Mouse (Mus musculus): ENCODE data around the gene Zfp318.

Gene Zfp318

GRCm38 (mm10) chr17:46383294-46384060 lies at the start of gene Zfp318:
Zfp318 (plus strand) TSS chr17:46383731.
- peak; percentile 94 to 95 for DNase-seq (ENCODE audit: low read depth in 2 of 2, low spot score in 2 of 2)

GRCm38 (mm10) chr17:46336475-46336874 lies 47.1 kb upstream of the Zfp318 start:
- peak in 1 of 2 experiments; percentile 4 for DNase-seq (ENCODE audit: low read depth in 2 of 2, low spot score in 2 of 2)

GRCm38 (mm10) chr17:46341208-46341607 lies 42.3 kb upstream of the Zfp318 start:
- DNase-seq (ENCODE audit: low read depth in 2 of 2, low spot score in 2 of 2): no peak

- DNase-seq (ENCODE audit: low read depth in 2 of 2, low spot score in 2 of 2): no peak
These were observed 32.4 kb upstream of the Zfp318 start for GRCm38 (mm10) chr17:46351026-46351700.

- DNase-seq (ENCODE audit: low read depth in 2 of 2, low spot score in 2 of 2): peak; percentile 47 to 64
These were observed 11.7 kb upstream of the Zfp318 start for GRCm38 (mm10) chr17:46371783-46372182.

GRCm38 (mm10) chr17:46378564-46378963 lies 5.0 kb upstream of the Zfp318 start:
- DNase-seq (ENCODE audit: low read depth in 2 of 2, low spot score in 2 of 2): no peak

- DNase-seq (ENCODE audit: low read depth in 2 of 2, low spot score in 2 of 2): peak; percentile 10 to 19
These were observed 700 bp downstream of the Zfp318 start for GRCm38 (mm10) chr17:46384061-46384801.

GRCm38 (mm10) chr17:46388200-46388599 lies 4.7 kb downstream of the Zfp318 start:
- no peak for DNase-seq (ENCODE audit: low read depth in 2 of 2, low spot score in 2 of 2)

GRCm38 (mm10) chr17:46393012-46393411 lies 9.5 kb downstream of the Zfp318 start:
- peak; percentile 15 to 38 for DNase-seq (ENCODE audit: low read depth in 2 of 2, low spot score in 2 of 2)

- no peak for DNase-seq (ENCODE audit: low read depth in 2 of 2, low spot score in 2 of 2)
These were observed 11.1 kb downstream of the Zfp318 start for GRCm38 (mm10) chr17:46394631-46395030.

- no peak for DNase-seq (ENCODE audit: low read depth in 2 of 2, low spot score in 2 of 2)
These were observed 24.9 kb downstream of the Zfp318 start for GRCm38 (mm10) chr17:46408478-46408877.

- DNase-seq (ENCODE audit: low read depth in 2 of 2, low spot score in 2 of 2): no peak
These were observed 35.1 kb downstream of the Zfp318 start for GRCm38 (mm10) chr17:46418628-46419027.

GRCm38 (mm10) chr17:46419717-46420116 lies 36.2 kb downstream of the Zfp318 start:
- DNase-seq (ENCODE audit: low read depth in 2 of 2, low spot score in 2 of 2): no peak

- no peak for DNase-seq (ENCODE audit: low read depth in 2 of 2, low spot score in 2 of 2)
These were observed 43.0 kb downstream of the Zfp318 start for GRCm38 (mm10) chr17:46426496-46426895.

GRCm38 (mm10) chr17:46428761-46429414 lies 45.4 kb downstream of the Zfp318 start, which contains the start of gene Crip3:
Crip3 (plus strand) TSS chr17:46428926.
- DNase-seq (ENCODE audit: low read depth in 2 of 2, low spot score in 2 of 2): no peak

GRCm38 (mm10) chr17:46433627-46434026 lies 50.1 kb downstream of the Zfp318 start:
- no peak for DNase-seq (ENCODE audit: low read depth in 2 of 2, low spot score in 2 of 2)

GRCm38 (mm10) chr17:46436672-46437366 lies 53.3 kb downstream of the Zfp318 start:
- no peak for DNase-seq (ENCODE audit: low read depth in 2 of 2, low spot score in 2 of 2)

- DNase-seq (ENCODE audit: low read depth in 2 of 2, low spot score in 2 of 2): no peak
These were observed 54.9 kb downstream of the Zfp318 start, which contains the start of gene Slc22a7 for GRCm38 (mm10) chr17:46438298-46438873. Slc22a7 (minus strand) TSS chr17:46438457.

- no peak for DNase-seq (ENCODE audit: low read depth in 2 of 2, low spot score in 2 of 2)
These were observed 55.6 kb downstream of the Zfp318 start for GRCm38 (mm10) chr17:46439176-46439575.
